Mouse (Mus musculus) G1E-ER4 (cell line): ENCODE measurements around the gene Itgb4. TPM values are rescaled to one million over a fixed set of nuclear protein-coding genes. Genes with fewer than 3 reads are reported as not detected.

Source experiments
- GATA1 ChIP-seq: IDR thresholded peaks from one replicate; pipeline ENCODE4 v1.8.0; 2012; ENCODE audit warnings: low read length, inconsistent platforms
- polyA plus RNA-seq: library from polyadenylated mRNA; stranded (reverse); fragments of >175 nt; gene quantifications from 2 replicates; pipeline ENCODE4 v1.2.3, GENCODE M21; 2012

Gene Itgb4
- polyA plus RNA-seq, 1 experiment: 0.13 TPM

DNA sequence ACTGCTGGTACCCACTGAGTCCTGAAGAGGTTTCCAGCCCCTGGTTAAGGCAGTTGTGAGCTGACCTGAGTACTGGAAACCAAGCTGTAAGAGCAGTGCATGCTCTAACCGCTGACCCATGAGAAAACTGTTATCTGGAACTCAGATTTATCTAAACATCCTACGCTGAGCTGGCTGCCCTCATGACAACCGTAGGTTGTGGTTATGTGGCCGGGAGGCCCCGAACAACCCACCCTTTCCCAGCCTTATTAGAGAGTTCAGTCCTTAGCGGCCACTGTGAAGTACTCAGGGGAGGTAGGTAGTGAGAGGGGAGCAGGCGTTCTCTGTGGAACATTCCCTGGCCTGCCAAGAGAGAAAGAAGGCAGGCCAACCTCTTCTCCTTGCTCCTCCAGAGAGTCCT, 24.5 kb downstream of the Itgb4 start:
- TF ChIP-seq GATA1: peak; percentile 47

DNA sequence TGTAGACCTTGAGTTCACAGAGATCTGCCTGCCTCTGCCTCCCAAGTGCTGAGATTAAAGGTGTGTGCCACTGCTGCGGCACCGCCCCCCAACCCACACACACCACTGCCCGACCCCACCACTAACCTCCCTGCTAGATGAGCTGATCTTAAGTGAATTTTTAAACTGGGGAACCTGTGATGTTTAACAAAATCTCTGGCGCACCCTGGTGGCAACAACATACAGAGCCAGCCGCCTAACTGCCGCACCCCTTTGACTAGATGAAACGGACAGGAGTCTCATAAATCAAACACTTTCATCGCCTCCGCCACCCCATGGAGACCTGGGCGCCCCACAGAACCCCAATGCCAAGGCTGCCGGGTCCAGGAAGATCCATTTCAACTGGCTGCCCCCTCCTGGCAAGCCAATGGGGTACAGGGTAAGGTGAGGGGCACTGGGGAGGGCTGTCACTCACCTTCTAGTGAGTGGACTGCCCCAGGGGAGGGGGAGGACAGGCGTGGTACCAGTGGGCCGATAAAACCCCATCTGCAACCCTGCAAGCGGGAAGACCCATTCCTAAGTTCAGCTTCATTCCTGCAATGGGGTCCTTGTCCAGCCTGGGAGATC, 25.1 kb downstream of the Itgb4 start:
- TF ChIP-seq GATA1: no peak

DNA sequence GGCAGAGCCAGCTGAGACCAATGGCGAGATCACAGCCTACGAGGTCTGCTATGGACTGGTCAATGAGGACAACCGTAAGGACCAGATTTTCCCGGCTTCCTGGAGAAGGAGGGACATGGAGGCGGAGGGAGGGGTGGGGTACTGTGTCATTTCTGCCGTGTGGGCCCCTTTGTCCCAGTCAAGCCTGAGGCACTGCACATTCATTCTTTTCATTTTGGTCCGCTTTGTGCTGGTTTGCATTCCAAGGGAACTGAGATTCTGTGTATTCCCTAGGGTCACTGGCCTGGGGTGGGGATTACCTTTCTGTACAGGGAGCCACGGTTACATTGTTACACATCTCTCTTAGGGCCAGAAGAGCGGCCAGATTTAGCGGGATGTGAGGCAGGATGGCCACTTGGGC, 26.1 kb downstream of the Itgb4 start:
- no peak for TF ChIP-seq GATA1

DNA sequence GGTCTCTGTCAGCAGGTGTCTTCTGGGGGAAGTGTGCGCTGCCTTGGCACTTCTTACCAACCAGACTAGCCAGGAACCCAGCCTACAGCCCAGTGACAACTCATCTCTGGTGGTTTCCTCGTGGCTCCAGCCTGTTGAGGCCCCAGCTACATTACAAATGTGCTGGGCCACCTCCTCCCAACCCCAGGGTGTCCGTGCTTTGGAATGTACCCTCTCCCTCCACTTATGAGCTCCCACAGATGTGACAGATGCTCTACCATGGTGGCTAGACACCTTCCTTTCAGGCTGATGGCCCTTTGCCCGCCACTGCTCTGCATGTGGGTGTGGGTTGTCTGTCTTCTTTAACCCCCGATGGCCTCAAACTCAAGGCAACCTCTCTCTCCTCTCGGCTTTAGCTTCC, 27.2 kb downstream of the Itgb4 start:
- no peak for TF ChIP-seq GATA1

DNA sequence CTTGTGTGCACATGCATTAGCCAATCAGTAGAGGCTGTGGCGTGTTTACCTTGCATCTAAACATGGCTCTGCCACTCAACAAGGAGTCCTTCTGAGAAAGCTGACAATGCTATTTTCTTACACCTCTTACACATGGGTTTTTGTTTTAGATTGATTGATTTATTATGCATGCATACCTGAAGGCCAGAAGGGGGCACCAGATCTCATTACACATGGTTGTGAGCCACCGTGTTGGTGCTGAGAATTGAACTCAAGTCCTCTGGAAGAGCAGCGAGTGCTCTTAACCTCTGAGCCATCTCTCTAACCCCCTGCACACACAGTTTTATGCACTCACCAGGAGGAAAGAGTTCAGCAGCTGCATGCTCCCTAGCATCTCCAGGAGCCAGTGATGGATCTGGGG, 28.4 kb downstream of the Itgb4 start:
- no peak for TF ChIP-seq GATA1

DNA sequence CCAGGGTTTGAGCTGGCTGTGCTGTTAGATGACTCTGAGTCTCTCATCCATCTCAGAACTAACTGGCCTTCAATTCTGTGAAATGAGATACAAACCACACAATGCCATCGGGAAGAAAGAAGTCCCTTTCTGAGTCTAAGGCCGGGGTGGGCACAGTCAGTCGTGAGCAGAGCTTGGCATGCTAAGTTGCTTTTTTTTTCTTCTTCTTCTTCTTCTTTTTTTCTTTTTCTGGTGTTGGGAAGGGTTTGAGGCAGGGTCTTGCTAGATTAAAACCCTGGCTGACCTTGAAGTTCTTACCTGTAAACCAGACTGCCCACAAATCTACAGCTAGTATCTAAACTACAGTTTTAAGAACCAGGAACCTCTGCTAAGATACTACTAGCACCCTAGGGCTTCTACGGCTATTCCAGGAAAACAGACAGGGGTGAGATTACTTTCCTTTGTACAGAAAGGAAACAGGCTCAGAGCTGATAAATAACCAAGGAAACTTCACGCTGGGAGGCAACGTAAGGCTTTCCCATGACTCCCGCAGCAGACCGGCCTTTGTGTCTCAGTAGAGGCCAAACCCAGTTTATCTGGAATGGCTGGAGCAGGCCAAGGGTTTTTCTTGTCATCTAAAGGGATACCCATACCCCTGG, 29.8 kb downstream of the Itgb4 start:
- TF ChIP-seq GATA1: no peak

DNA sequence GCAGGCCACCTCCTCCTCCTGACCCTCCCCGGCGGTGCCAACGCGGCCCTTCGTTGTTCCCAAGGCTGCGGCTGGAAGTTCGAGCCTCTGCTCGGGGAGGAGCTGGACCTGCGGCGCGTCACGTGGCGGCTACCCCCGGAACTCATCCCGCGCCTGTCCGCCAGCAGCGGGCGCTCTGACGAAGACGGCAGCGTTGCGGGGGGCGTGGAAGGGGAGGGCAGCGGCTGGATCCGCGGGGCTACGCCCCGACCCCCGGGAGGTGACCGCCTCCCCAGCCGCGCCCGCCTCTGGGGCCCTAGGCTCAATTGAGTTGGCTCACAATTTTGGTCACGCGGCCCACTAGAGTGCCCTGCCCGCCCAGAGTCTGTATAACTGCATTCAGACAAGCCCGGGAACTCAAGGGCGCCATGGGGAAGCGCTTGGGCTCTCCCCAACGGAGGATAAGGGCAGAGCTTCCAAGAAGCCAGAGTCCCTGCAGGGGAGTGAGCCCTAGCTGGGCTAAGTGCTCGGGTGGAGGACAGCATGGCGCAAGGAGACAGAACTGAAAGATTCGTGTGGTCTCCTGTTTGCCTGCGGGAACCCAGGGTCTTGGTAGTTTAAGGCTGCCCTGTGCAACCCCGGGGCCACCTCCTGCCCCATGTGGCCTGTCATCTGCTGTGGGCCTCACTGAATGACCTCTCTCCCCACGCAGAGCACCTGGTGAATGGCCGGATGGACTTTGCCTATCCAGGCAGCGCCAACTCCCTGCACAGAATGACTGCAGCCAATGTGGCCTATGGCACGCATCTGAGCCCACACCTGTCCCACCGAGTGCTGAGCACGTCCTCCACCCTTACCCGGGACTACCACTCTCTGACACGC, 30.6 kb downstream of the Itgb4 start:
- no peak for TF ChIP-seq GATA1

DNA sequence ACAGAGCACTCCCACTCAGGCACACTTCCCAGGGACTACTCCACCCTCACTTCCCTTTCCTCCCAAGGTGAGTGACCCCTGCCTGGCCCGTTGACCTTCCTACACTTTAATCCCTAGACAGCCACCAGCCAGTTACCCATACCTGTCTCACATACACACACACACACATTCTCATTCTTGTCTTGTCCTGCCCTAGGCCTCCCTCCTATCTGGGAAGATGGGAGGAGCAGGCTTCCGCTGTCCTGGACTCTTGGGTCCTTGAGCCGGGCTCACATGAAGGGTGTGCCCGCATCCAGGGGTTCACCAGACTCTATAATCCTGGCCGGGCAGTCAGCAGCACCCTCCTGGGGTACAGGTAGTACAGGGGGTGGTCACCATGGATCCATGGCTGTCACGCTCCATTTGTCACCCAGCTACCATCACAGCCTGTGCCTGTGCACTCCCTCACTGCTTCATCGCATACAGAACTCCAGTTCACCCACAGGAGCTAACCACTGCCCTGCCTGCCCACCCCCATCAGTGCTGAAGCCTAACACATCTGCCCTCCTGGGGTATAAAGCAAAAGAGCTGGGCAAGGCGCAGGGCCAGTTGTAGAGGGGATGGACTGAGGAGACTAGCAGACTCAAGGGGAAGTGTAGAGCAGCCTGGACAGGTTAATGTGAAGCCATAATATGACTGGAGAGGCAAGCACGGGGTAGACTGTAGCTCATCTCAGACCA, 31.4 kb downstream of the Itgb4 start:
- TF ChIP-seq GATA1: no peak

DNA sequence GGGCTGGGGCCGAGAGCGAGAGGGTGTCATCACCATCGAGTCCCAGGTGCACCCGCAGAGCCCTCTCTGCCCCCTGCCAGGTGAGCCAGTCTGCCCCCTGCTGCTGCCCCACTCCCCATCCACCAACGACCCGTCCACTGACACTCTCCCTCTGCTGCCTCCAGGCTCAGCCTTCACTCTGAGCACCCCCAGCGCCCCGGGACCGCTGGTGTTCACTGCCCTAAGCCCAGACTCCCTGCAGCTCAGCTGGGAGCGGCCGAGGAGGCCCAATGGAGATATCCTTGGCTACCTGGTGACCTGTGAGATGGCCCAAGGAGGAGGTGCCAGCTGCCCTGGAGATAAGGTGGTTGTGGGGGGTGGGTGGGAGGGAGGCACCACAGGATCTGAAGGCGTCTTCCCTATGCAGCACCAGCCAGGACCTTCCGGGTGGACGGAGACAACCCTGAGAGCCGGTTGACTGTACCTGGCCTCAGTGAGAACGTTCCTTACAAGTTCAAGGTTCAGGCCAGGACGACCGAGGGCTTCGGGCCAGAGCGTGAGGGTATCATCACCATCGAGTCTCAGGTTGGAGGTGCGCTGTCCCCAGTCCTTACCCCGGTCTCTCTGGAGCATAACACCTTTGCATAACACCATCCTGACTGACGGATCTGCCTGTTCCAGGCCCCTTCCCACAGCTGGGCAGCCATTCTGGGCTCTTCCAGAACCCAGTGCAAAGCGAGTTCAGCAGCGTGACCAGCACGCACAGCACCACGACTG, 32.8 kb downstream of the Itgb4 start:
- TF ChIP-seq GATA1: no peak

DNA sequence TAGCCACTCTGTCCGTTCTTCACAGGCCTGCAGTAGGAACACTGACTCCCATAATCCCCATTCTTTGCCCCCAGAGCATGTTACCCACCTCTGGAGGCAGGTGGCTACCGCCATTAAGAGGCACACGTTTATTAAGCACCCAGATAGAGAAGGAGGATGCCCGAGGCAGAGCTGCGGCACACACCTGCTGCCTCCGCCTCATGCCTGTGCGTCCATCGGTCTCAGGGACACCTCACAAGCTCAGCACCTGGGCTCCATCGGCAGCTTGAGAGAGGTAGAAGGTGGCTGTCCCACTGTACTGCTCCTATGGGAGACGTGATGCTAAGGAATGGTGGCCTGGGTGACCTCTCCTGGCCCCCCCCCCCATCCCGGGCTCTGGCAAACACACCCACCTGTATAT, 33.9 kb downstream of the Itgb4 start:
- no peak for TF ChIP-seq GATA1

DNA sequence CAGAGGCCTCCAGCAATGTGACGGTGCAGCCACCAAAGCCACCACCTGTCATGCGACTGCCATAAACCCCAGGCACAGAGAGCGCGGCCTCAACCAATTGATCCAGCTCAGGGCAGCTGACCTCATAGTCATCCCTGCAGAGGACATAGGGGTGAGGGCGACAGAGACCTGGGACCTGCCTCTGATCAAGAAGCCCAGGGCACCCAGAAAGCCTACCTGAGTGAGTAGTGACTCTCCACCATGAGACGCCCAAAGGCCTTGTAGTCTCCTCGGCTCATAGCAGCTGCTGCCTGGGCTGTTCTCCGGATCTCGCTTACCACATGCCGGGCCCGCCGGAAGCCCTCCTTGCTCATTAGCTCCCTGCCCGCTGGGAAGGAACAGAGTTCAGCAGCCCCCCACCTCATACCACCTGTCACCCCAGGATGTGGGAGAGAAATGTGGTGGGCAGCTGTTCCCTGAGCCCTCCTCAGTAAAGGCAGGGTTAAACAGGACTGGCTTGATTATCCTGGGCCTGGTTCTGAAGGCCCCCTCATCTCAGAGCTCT, 34.4 kb downstream of the Itgb4 start:
- no peak for TF ChIP-seq GATA1

DNA sequence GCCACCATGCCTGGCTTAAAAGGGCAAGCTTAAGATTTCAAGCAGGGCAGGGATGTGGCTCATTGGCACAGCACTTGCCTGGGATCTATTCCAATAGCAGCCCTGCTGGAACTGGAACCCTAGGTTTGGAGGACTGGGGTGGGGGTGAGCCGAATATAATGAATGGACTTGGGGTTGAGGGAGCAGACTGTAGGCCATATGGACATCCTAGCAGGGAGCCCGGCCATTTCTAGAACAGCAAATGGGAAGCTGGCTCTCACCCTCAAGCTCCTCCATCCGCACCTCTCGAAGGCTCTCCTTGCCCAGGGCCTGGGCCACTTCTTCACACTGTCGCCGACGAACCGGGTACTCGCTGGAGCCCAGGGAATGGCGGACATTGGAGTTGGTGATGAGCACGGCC, 35.2 kb downstream of the Itgb4 start:
- TF ChIP-seq GATA1: no peak

DNA sequence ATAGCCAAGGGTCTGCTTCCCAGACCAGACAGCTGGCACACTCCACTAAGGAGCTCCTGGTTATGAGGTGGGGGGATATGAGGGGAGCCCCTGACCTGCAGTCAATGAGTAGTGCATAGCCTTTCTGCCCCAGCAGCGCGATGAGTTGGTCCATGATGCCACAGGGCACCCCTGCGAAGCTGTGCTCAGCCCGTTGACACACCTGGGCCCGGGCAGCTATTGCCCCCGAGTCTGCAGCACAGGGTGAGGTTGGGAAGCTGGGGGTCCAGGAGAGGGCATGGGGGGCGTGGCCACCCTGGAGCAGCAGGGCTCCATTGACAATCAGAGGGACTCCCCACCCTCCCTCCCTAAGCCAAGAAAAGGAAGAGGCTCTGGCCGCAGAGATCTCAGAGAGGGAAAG, 35.6 kb downstream of the Itgb4 start:
- no peak for TF ChIP-seq GATA1

DNA sequence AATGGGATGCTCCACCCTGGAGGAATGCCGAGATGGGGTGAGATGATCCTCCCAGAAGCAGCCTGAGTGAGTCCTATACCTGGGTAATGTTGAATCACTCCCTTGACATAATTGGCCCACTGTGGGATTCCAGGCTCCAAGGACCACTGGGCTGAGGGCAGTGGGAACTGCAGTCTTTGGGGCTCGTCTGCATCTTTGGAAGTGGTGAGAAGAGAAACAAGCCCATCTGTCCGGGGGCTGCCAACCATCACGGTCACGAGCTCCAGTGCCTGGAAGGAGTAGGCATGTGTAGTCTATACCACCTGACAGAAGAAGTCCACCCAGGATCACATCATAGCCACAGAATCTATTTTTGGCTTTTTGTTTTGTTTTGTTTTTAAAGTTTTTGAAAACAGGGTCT, 36.4 kb downstream of the Itgb4 start:
- no peak for TF ChIP-seq GATA1
